Mouse (Mus musculus) urinary bladder, adult 2 months (tissue): ENCODE measurements around the gene Edn1. TPM values are rescaled to one million over a fixed set of nuclear protein-coding genes. Genes with fewer than 3 reads are reported as not detected.

ENCODE experiments used
- DNase-seq: peaks from one replicate; pipeline ENCODE4 v3.0.0; 2022; ENCODE audit warnings: low spot score
- polyA plus RNA-seq: library from polyadenylated mRNA; depleted of rRNA; stranded (reverse); fragments of >200 nt; gene quantifications from 2 replicates; pipeline ENCODE4 v1.2.3, GENCODE M21; 2012; rRNA removed

Gene Edn1
- 4.1 and 4.6 TPM in 2 replicates for polyA plus RNA-seq

DNA sequence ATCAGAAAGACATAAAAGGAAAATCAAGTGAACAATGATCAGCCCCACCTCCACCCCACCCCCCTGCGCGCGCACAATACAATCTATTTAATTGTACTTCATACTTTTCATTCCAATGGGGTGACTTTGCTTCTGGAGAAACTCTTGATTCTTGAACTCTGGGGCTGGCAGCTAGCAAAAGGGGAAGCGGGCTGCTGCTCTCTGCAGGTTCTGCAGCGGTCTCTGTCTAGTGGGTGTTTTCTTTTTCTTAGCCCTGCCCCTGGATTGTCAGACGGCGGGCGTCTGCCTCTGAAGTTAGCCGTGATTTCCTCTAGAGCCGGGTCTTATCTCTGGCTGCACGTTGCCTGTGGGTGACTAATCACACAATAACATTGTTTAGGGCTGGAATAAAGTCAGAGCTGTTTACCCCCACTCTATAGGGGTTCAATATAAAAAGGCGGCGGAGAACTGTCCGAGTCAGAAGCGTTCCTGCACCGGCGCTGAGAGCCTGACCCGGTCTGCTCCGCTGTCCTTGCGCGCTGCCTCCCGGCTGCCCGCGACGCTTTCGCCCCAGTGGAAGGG, at the start of gene Edn1:
TSS of gene Edn1 (plus strand) at position 316 of the 561 bp plus-strand sequence.
- DNase-seq = peak; percentile 30

DNA sequence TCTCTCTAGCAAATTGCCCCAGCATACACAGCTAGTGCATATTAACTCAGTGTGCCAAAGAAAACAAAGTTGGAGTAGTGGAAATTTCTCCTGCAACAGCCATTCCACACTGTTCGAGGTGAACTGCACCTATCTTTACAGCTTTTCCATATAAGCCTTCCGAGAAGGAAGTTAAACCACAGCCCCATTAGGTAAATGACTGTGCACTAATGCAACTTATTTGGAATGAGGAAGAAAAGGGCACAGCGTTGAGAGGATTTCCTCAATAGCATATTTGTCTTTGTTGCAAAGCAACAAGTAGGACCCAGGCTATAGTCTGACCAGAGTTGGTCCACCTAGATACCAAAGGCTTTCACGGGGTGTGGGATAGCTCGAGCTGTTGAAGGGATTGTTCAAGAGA, 47.5 kb upstream of the Edn1 start:
- DNase-seq = no peak

DNA sequence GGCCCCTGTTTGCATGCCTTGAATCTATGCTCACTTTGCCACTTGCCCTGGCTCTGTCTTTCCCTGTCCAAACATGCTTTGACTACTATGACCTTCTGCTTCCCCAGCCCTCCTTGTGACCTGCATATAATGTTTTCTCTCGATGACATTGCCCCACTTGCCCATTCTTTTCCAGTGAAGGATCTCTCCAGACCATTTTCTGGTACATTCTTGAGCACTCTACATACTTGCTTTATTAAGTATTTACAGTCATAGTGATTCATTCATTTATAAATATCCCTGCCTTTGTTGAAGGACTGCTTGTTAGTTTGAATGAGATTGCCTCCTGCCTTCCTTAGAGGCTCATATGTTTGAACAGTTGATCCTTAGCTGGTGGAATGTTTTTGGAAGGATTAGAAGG, 46.2 kb upstream of the Edn1 start:
- DNase-seq = no peak

DNA sequence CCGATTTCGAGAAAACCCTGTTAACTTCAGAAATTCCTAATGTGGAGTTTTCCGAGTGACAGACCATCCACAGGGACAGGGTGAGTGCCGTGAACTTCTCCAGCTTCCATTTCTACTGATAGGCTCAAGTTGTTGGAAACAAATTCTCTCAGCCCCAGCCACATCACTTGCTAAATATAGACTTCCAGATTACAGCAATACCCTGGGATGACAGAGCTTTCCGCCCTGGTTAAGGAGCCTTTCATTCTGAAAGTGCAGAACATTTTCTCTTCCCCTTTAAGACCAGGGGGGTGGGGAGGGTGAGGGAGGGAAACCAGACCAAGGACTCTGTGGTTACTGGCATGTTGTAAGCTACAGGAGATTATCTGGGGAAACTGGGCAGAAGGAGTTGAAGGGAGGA, 42.9 kb upstream of the Edn1 start:
- DNase-seq = no peak

DNA sequence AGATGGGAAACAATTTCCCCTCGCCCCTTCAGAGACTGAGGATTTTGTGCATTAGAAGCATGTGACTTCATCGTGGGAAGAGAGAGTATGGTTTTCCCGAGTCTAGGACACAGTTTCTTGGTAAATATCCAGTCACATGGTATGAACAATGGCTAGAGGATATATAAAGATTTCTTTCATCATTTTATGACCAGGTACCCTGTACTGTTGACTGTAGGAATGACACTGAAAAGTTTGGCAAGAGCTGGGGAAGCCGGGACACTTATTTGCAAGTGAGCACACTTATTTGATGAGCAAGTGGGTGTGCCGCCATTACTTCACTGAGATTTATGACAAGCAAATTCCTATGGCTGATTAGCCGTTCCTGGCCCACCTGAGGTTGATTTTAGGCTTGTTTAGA, 40.6 kb upstream of the Edn1 start:
- no peak for DNase-seq

DNA sequence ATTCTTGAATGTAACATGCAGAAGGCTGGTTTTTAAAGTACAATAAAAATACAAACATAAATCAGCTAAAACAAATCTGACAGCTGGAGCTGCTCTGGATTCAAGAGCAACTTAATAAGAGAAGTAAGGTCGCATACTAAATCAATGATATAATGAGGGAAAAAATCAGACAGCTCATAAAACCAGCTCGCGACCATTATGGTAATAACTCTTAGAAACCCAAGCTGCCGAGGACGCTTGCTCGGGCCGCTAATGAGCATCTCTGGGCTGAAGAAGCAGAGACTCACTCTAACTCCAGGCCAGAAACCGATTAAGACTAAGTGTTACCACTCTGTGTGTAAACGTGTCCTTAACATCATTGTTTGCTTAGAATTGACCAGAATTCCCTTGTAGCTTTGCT, 31.2 kb upstream of the Edn1 start:
- no peak for DNase-seq

DNA sequence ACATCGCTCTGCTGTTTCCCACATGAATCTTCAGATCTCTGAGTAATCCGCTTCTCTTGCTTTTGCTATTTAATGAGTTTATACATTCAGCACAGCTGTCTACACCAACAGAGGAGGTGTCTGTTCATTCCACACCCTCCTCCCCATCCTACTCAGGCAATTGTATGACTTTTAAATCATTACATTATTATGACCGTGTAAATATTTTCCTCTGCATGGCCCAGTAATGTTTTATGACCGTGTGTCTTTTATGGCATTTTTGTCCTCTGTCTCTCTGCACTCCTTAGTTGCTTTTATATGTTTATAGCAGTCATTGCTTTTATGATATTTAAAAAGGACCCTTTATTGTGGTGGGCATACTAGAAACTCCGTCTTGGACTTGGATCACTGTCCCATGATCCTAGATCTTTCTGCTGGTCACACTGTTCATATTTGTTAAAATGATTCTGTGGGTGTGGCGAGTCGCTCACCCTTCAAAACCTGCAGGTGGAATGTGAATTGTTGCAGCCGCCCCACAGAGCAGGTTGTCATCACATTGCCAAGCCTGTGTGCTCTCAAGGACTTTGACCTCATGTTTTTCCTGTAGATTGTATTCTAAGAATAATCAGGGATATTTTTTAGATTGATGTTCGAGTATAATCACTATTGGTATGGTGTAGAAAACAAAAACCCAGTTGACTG, 24.4 kb upstream of the Edn1 start:
- no peak for DNase-seq

DNA sequence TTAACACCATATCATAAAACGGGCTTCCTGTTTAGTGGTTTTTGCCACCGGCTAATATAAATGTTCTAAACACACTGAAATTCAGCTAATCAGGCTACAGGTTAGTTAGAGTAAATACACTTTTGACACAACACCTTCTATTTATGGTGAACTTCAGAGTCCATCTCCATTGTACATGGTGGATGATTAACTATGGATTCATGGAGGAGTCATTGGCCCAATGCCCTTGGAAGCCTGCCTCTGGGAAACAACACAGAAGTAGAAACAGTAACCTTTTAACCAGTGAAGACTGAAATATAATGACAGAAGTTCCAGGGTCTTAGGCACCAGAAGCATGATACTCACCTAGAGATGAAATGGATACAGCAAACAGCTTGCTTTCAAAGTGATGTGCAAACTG, 23.5 kb upstream of the Edn1 start:
- DNase-seq = no peak

DNA sequence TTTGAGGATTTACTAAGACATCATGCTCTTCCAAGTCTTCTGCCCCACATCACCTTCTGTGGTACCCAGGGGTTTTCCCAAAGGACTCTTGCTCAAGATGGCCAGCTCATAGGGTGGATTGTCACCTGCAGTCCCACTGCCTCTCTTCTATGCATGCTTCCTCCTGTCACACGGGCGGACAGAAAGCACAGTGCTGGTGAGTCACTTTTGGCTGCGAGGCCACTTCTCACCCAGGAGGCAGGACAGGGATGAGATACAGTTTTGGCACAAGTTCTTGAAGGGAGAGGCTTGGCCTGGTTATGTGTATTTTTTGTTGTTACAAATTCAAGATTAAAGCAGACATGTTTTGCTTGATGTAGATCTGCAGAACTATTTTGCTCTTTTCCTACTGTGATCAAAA, 15.4 kb upstream of the Edn1 start:
- DNase-seq = no peak

DNA sequence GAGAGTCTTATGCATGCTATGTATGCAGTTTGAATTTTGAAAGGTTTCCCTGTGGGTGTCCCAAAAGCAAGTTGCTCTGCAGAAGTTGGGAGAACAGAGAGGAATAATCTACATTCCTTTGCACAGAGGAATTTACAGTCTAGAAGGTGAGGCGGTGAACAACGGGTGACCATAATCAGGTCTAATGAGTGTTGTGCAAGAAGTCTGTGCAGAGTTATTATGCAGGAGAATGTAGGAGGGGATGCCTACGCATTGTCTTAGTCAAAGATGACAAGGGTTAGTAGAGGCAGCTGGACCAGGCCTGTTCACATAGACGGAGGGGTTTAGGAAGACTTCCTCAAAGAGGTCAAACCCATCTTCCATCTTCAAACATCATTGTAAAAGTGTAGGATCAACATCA, 14.5 kb upstream of the Edn1 start:
- DNase-seq = no peak

DNA sequence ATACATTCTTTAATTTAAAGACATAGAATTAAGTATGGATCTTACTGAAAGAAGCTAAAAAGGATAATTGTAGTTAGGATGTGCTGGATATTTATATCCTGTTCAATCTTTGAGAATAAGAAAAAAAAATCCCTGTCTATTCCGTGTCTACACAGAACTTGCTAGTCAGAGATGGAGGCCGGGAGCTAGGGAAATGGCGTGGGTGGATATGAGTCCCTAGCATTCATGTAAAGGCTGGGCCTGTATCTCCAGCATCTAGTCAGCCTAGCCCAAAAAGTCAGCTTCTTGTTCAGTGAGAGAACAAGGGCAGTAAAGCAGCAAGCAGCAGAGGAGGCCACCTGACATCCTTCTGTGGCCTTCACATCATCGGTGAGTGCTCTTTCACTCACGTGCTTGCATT, 8.7 kb upstream of the Edn1 start:
- DNase-seq = no peak

DNA sequence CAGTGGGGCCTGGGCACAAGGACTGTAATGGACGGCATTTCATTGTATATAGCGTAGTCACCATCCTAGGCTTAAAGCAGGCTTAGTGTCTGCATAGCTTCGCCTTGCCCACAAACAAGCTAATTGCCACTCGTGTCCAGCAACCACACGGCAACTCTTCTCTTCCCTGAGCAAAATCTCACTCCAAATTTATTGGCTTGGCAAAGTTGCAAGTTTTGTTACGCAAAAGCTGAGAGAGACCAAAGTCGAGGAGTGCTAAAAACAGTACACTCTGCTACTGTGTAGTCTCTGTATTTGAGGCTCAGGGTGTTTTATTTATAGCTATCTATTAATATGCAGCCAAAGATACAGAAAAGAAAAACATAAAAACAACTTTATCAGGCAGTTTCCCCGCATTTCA, 3.0 kb upstream of the Edn1 start:
- no peak for DNase-seq

DNA sequence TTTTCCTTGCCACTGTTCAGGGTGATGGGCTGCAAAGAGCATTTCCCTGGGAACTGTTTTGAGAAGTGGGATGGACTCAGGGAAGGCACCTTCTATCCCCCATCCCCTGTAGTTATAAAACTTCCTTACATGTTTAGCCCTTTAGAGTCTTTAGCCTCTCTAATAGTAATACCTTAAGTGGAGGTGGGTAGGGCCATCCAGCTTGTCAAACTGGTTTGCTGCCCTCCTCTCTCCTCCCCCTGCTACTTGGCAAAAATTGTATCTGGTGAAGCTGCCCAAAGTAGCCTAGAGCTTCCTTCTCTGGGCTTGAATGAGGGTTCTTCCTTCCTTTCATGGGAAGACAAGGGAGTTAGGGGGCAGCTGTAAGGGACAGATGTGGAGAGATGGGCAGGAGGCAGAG, 2.5 kb upstream of the Edn1 start:
- no peak for DNase-seq

DNA sequence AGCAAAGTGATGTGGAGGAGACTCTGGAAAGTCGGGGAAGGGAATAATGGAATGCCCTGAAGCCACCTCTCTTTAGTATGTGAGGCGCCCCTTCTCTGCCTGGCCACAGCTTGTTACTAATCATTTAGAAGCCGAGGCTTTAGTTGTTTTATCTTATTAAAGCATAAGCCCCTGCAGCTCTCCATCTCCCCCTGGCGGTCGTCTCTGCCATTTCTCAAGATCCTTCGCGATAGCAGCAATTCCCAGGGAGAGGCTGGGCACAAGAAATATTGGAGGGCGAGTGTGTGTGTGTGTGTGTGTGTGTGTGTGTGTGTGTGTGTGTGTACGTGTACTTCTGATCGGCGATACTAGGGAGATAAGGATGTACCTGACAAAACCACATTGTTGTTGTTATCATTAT, 709 bp upstream of the Edn1 start:
- peak; percentile 53 for DNase-seq

DNA sequence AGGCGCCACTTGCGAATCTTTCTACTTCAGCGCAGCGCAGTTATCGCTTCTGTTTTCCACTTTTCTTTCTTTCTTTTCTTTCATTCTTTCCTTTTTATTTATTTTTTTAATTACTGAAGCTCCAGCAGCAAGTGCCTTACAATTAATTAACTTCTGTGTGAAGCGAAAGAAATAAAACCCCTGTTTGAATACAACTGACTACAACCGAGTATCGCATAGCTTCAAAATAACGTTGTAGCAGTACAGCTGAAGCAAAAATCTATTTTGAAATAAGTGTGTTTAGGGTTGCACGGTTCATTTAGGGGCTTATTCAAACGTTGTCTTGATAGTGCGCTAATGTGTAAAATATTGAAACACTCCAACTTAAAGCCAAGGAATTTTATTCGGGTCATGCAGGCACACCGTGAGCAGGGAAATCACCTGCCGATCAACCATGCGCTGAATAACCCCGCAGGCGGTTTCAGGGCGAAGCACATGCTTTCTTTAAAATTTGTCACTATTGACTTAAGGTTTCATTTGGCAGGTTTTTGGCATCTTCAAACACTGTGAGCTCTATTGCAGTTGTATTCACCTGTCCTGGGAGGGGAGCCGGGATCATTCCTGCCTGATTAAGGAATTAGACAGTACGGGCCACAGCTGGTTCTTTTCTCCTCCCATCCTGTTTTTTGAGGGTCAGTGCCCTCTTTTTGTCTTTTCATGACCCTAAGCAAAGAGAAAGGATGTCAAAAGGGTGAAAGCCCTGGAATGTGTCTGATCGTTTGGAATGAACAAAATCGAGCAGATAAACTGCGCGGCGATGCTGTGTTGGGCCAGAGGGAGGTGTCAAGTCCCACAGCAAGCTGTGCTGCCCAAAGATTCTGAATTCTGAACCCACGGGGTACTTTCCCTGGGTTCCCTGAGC, 935 bp downstream of the Edn1 start:
- DNase-seq = no peak

DNA sequence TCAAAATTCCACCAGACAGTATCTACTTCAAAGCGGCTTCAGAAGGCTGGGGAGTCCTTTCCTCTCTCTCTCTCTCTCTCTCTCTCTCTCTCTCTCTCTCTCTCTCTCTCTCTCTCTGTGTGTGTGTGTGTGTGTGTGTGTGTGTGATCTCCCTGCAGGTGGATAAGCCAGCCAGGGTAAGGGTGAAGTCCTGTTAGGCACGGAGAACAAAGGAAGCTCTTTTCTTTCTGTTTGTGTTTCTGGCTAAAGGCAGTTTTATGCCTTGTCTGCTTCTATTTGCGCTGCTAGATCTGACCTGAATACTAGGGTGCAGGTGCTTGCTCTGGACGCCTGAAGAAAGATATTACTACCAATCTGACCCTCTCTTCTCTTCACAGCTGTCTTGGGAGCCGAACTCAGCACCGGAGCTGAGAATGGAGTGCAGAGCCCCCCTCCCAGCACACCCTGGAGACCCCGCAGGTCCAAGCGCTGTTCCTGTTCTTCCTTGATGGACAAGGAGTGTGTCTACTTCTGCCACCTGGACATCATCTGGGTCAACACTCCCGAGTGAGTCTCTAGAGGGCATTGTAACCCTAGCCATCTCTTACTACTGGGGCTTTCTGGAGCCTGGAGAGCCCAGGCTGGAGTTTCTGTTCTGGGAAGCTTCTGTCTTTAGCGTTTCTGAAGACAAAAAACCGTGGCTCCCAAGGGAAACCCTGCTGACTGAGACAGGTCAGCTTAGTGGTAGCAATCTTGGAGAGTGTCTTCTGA, 2.1 kb downstream of the Edn1 start:
- no peak for DNase-seq

DNA sequence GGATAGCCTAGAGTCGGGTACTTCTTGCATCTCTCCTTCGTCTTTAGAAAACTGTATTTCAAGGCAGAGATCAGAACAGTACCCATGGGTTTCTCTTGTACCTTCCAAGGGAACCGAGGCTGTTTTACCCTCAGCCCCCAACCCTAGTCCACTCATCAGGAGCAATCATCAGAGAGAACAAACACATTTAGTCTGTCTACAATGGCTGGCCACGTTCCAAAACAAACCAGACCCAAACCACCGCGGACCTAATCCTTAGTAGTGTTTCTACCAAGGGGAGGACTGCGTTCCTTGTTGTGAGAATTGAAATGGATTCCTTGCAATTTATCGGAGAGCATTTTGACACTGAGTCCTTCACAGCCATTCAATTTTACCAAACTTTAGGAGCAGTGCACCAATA, 2.9 kb downstream of the Edn1 start:
- DNase-seq = no peak

DNA sequence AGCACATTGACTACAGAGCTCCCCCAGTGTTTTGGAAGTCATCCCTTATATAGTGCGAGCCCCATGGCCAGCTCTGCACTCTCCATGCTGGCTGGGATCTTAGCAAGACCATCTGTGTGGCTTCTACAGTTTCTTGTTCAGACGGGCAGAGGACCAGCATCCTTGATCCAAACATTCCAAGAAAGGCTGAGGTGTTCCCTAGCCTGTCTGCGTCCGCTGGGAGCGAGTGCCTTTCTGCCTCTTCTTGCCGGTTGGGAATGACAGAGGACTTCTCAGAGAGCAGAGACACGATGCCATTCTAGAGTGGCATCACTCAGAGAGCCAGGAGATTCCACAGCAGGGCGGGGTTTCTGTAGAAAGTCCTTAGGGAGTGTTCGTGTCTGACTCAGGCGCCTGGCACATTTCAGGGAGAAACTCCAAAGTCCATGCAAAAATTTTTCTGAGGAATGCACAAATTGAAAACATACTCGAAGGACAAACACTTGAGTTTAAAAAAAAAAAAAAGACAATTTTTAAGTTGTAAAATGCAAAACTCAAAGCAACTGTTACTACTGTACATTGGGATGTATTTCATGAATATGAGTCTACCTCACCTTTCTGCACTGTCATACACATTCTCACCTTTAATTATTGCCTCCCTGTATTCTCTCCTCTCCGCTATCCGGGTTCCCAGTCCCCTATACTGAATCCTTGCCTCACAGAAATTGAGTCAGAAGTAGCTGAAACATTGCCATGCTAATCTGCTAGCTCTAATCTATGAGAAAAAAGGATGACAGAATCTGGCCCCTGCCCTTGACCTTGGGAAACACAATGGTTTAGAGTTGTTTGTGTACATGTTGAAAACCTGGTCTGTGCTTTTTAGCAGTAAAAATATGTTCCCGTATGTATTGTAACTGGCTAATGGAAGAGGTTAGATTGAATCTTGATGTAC, 5.9 kb downstream of the Edn1 start:
- DNase-seq = no peak

DNA sequence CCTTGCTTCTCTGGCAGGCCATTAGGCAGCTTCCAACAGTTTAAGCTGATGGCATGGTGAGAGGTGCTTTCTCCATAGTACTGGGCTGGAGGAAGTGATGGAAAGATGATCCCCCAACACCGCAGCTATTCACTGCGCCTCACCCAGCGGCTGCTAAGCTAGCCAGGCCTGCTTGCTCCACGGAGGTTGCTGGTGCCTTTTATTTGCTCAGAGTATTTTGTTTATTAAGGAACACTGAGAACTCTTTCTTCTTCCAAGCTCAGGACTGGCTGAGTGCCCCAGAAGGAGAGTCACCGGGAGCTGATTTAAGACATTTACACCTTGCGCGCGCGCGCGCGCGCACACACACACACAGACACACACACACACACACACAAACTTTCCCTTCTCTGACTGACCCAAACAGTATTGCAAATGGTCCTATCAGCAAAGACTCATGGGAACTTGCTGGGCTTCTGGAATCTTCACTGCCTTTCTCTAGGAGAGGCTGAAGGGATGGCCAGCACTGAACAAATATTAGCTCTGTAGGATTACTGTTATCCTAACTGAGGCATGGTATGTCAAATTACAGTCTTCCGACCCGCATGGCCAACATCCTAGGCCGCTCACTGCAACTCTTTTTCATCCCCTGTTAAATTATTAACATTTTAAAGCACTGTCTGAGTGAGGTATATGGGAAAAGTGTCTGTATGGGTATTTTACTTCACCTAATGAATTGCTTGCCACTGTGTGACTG, 7.3 kb downstream of the Edn1 start:
- DNase-seq = no peak

DNA sequence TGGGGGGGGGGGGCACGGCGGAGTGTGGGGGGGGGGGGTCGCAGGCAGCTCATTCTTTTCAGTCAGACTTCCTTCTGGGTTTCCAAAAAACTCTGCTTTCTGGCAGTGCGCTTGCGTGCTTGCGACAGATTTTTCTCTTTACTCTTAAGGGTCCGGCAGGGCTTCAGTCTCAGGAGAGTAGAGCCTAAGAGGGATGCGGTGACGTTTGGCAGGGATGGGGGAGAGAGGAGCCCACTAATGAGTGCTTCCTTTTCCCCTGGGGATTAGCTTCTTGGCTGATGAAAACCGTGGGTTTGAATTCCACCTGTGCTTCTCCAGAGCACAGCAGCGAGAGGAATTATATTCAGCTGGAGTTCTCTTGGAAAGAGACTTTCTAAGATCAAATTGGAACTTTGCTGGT, 8.5 kb downstream of the Edn1 start:
- no peak for DNase-seq

DNA sequence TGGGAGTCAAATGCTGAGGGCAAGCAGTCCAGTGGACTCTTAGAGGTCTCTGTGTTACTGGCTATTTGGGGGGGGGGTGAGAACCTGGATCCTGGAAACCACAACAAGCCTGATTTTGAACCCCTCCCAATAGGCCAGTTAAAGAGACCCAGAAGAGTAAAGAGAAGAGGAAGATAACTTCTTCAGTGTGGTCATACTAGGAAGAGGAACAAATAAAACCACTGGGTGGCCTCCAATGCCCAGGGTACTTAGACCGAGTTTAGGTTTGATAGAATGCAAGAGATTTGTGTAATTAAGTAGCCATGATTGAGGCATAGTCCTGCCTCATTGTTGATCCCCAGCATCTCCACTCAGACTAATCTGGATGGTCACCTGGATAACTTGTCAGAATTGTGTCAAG, 14.4 kb downstream of the Edn1 start:
- DNase-seq = no peak
